Mouse (Mus musculus) bone marrow, adult 2 months (tissue): ENCODE results near the gene Yju2. TPM values are rescaled to one million over a fixed set of nuclear protein-coding genes. Genes with fewer than 3 reads are reported as not detected.

Experiments used
- H3K27ac ChIP-seq: fragments of 200-500 bp; 2 replicates; pipeline ENCODE4 v1.5.1; 2012; ENCODE audit warnings: low read depth, mild to moderate bottlenecking, control low read depth, inconsistent platforms, low read length; ENCODE audit not compliant: control insufficient read depth, poor library complexity, insufficient read depth
- H3K4me1 ChIP-seq: fragments of 200-500 bp; 2 replicates; pipeline ENCODE4 v1.6.1; 2011; ENCODE audit warnings: low read length; ENCODE audit not compliant: control insufficient read depth, insufficient read depth
- H3K4me3 ChIP-seq: fragments of 200-500 bp; replicated peaks from 2 replicates; pipeline ENCODE3; 2011; ENCODE audit warnings: mild to moderate bottlenecking, low read depth, low read length, control low read depth; ENCODE audit not compliant: control insufficient read depth
- CTCF ChIP-seq: fragments of 200-500 bp; IDR thresholded peaks from 2 replicates; pipeline ENCODE4 v1.5.1; 2011; ENCODE audit warnings: low read length, control low read depth; ENCODE audit not compliant: control insufficient read depth, insufficient read depth
- POLR2A ChIP-seq: fragments of 200-500 bp; IDR thresholded peaks from 2 replicates; pipeline ENCODE4 v1.6.1; 2011; ENCODE audit warnings: low read depth, mild to moderate bottlenecking, control low read depth, low read length, borderline replicate concordance; ENCODE audit not compliant: control insufficient read depth
- WGBS: fragments of 180-500 bp; shearing (Covaris S2); methylation state at CpG from one replicate; pipeline ENCODE4 v1.1.7; 2018; 5-methylcytosine and 5-hydroxymethylcytosine counted together
- polyA plus RNA-seq: library from polyadenylated mRNA; stranded (reverse); fragments of >200 nt; gene quantifications from 2 replicates; pipeline ENCODE4 v1.2.4, GENCODE M21; 2011; ENCODE audit warnings: low replicate concordance; ENCODE audit not compliant: missing spikeins, insufficient read depth, insufficient read length

Yju2 gene
- polyA plus RNA-seq, 1 experiment: 12.3 TPM

- TF ChIP-seq POLR2A (no peak), CTCF (no peak)
- WGBS: 43% methylated on average over 14 of the region's 14 CpGs
- Histone ChIP-seq H3K4me1 (peaks cover 5% of the 10 kb centered on the region; the same call in 1 of the 2 replicates), H3K27ac (no peak overlapping the region), H3K4me3 (no peak overlapping the region)
Observed at GRCm38 (mm10) chr17:56007444-56008355, 48.8 kb downstream of the Yju2 start.

DNA sequence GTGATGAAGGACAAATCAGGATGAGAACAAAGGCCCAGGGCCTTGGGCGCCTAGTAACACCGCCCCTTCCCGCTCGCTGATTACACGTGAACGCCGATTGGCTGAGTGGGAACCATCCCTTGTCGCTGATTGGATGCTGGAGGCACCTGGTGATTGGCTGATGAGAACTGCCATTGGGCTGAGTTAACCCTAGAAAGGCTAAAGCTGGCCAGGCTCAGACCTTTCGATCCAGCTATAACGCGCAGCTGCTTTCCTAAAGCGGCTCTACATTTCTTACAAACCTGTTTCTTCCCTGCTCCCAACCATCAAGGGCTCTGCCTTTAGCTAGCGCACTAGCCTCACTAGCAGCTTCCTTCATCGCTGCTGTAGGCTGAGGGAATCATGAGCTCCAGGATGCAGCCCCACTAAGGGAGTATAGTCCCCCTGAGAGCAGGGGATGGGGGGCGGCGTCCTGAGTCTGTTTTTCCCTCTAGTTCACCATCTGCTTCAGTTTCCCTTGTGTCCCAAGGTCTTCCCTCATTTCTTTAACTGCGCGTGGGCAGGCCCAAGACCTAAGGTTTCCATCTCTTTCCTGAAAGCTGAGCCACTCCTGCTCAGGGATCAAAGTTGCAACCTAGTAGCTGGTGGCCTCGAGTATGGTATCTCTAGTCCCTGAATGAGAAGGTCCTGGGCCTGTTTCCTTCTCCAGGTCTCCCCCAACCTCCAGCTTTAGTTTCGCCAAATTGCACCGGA lies 49.6 kb downstream of the Yju2 start:
- under 1% methylated on average over 21 of the region's 21 CpGs for WGBS
- peak overlapping the region; percentile 59; the same call in 1 of the 2 replicates for H3K27ac ChIP-seq
- TF ChIP-seq POLR2A (no peak), CTCF (no peak)
- H3K4me3 ChIP-seq: peak overlapping the region; percentile 69
- H3K4me1 ChIP-seq: peaks cover 3% of the 10 kb centered on the region; the same call in 1 of the 2 replicates

- H3K27ac ChIP-seq: peak overlapping the region; percentile 59
- TF ChIP-seq CTCF (peak; percentile 16; the same call in 1 of the 2 replicates), POLR2A (peak; percentile 89; the same call in 1 of the 2 replicates)
- peaks cover 3% of the 10 kb centered on the region; the same call in 1 of the 2 replicates for H3K4me1 ChIP-seq
- WGBS: under 1% methylated on average over 62 of the region's 62 CpGs
- peak overlapping the region; percentile 69 for H3K4me3 ChIP-seq
Observed at GRCm38 (mm10) chr17:56009088-56009961, 50.4 kb downstream of the Yju2 start.

- WGBS: 59% methylated on average over 2 of the region's 2 CpGs
- peak overlapping the region; percentile 12 for H3K4me3 ChIP-seq
- H3K27ac ChIP-seq: no peak overlapping the region
- TF ChIP-seq CTCF: no peak
- TF ChIP-seq POLR2A: no peak
- H3K4me1 ChIP-seq: peaks cover 3% of the 10 kb centered on the region; the same call in 1 of the 2 replicates
Observed at GRCm38 (mm10) chr17:56009962-56010240, 51.0 kb downstream of the Yju2 start.

- 62% methylated on average over 14 of the region's 14 CpGs for WGBS
- no peak for TF ChIP-seq POLR2A
- TF ChIP-seq CTCF: no peak
- Histone ChIP-seq H3K27ac (no peak overlapping the region), H3K4me1 (peaks cover 3% of the 10 kb centered on the region; the same call in 1 of the 2 replicates), H3K4me3 (no peak overlapping the region)
Observed at GRCm38 (mm10) chr17:56010255-56010654, 51.4 kb downstream of the Yju2 start.

- no peak overlapping the region for H3K27ac ChIP-seq
- no peak overlapping the region for H3K4me3 ChIP-seq
- H3K4me1 ChIP-seq: peaks cover 3% of the 10 kb centered on the region; the same call in 1 of the 2 replicates
- TF ChIP-seq POLR2A (0 out of 2 replicates have a peak, but pooled peaks have one; percentile 33), CTCF (peak; percentile 96)
- WGBS: 5% methylated on average over 9 of the region's 9 CpGs
Observed at GRCm38 (mm10) chr17:56010681-56011080, 51.8 kb downstream of the Yju2 start.

DNA sequence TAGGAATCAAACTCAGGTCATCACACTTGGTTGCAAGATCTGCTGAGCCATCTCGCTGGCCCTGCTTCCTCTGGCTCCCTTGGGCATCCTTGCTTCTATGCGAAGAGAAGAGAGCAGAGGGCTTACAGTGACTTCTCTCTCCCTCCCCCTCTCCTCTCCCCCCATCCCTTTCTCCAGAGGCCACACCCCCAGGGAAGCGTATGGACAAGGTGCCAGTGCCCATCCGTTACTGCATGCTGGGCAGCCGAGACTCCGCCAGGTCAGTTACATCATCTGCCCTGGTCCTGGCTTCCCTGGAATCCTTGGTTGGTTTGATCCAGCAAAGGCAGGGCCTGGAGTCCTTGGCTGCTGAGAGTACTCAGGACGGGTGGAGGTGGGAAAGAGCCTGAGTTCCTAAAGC lies 52.5 kb downstream of the Yju2 start:
- 86% methylated on average over 7 of the region's 7 CpGs for WGBS
- Histone ChIP-seq H3K4me3 (no peak overlapping the region), H3K27ac (no peak overlapping the region), H3K4me1 (peaks cover 3% of the 10 kb centered on the region; the same call in 1 of the 2 replicates)
- no peak for TF ChIP-seq POLR2A
- no peak for TF ChIP-seq CTCF
